Mouse (Mus musculus): ENCODE results near the gene Glul. TPM values are rescaled to one million over a fixed set of nuclear protein-coding genes. Genes with fewer than 3 reads are reported as not detected.

Glul gene
- polyA plus RNA-seq, 1 experiment = 474 TPM

GRCm38 (mm10) chr1:153905884-153906283 is 6.1 kb downstream of the Glul start:
- Histone ChIP-seq H3K4me1 (ENCODE audit: control insufficient read depth, insufficient read depth, low read length) (peaks cover 20% of the 10 kb centered on the region), H3K27ac (ENCODE audit: insufficient read depth, low read depth, low read length) (no peak overlapping the region), H3K4me3 (ENCODE audit: insufficient read depth, low read depth, low read length) (no peak overlapping the region)
- WGBS = 75% methylated on average over 3 of the region's 3 CpGs
- TF ChIP-seq CTCF (IDR thresholded peaks at IDR 0.05; ENCODE audit: insufficient read depth, low read depth, low read length) (no peak), POLR2A (IDR thresholded peaks at IDR 0.05; ENCODE audit: insufficient read depth, low read depth, low read length) (no peak)

GRCm38 (mm10) chr1:153908208-153908607 is 8.5 kb downstream of the Glul start:
- H3K4me1 ChIP-seq (ENCODE audit: control insufficient read depth, insufficient read depth, low read length) = peaks cover 11% of the 10 kb centered on the region
- peak overlapping the region; percentile 10; the same call in 1 of the 2 replicates for H3K27ac ChIP-seq (ENCODE audit: insufficient read depth, low read depth, low read length)
- no peak for TF ChIP-seq CTCF (IDR thresholded peaks at IDR 0.05; ENCODE audit: insufficient read depth, low read depth, low read length)
- no peak for TF ChIP-seq POLR2A (IDR thresholded peaks at IDR 0.05; ENCODE audit: insufficient read depth, low read depth, low read length)
- WGBS = 58% methylated on average over 6 of the region's 6 CpGs
- no peak overlapping the region for H3K4me3 ChIP-seq (ENCODE audit: insufficient read depth, low read depth, low read length)

GRCm38 (mm10) chr1:153908741-153909140 is 9.0 kb downstream of the Glul start:
- Histone ChIP-seq H3K27ac (ENCODE audit: insufficient read depth, low read depth, low read length) (no peak overlapping the region), H3K4me3 (ENCODE audit: insufficient read depth, low read depth, low read length) (no peak overlapping the region), H3K4me1 (ENCODE audit: control insufficient read depth, insufficient read depth, low read length) (peaks cover 11% of the 10 kb centered on the region)
- WGBS = 88% methylated on average over 4 of the region's 4 CpGs
- TF ChIP-seq CTCF (IDR thresholded peaks at IDR 0.05; ENCODE audit: insufficient read depth, low read depth, low read length) (no peak), POLR2A (IDR thresholded peaks at IDR 0.05; ENCODE audit: insufficient read depth, low read depth, low read length) (no peak)

GRCm38 (mm10) chr1:153909213-153909962 is 9.6 kb downstream of the Glul start:
- H3K4me1 ChIP-seq (ENCODE audit: control insufficient read depth, insufficient read depth, low read length) = peaks cover 11% of the 10 kb centered on the region
- TF ChIP-seq POLR2A (IDR thresholded peaks at IDR 0.05; ENCODE audit: insufficient read depth, low read depth, low read length) (no peak), CTCF (IDR thresholded peaks at IDR 0.05; ENCODE audit: insufficient read depth, low read depth, low read length) (no peak)
- H3K27ac ChIP-seq (ENCODE audit: insufficient read depth, low read depth, low read length) = no peak overlapping the region
- no peak overlapping the region for H3K4me3 ChIP-seq (ENCODE audit: insufficient read depth, low read depth, low read length)
- 58% methylated on average over 10 of the region's 10 CpGs for WGBS

GRCm38 (mm10) chr1:153909963-153910291 is 10.2 kb downstream of the Glul start:
- H3K27ac ChIP-seq (ENCODE audit: insufficient read depth, low read depth, low read length) = no peak overlapping the region
- TF ChIP-seq CTCF (IDR thresholded peaks at IDR 0.05; ENCODE audit: insufficient read depth, low read depth, low read length) = no peak
- TF ChIP-seq POLR2A (IDR thresholded peaks at IDR 0.05; ENCODE audit: insufficient read depth, low read depth, low read length) = no peak
- peaks cover 10% of the 10 kb centered on the region for H3K4me1 ChIP-seq (ENCODE audit: control insufficient read depth, insufficient read depth, low read length)
- H3K4me3 ChIP-seq (ENCODE audit: insufficient read depth, low read depth, low read length) = no peak overlapping the region
- 74% methylated on average over 9 of the region's 9 CpGs for WGBS

GRCm38 (mm10) chr1:153910423-153910822 is 10.7 kb downstream of the Glul start:
- peaks cover 9% of the 10 kb centered on the region for H3K4me1 ChIP-seq (ENCODE audit: control insufficient read depth, insufficient read depth, low read length)
- TF ChIP-seq CTCF (IDR thresholded peaks at IDR 0.05; ENCODE audit: insufficient read depth, low read depth, low read length) (no peak), POLR2A (IDR thresholded peaks at IDR 0.05; ENCODE audit: insufficient read depth, low read depth, low read length) (no peak)
- no peak overlapping the region for H3K27ac ChIP-seq (ENCODE audit: insufficient read depth, low read depth, low read length)

GRCm38 (mm10) chr1:153911276-153911795 is 11.6 kb downstream of the Glul start:
- Histone ChIP-seq H3K4me1 (ENCODE audit: control insufficient read depth, insufficient read depth, low read length) (peaks cover 9% of the 10 kb centered on the region), H3K27ac (ENCODE audit: insufficient read depth, low read depth, low read length) (no peak overlapping the region), H3K4me3 (ENCODE audit: insufficient read depth, low read depth, low read length) (no peak overlapping the region)
- TF ChIP-seq POLR2A (IDR thresholded peaks at IDR 0.05; ENCODE audit: insufficient read depth, low read depth, low read length) (no peak), CTCF (IDR thresholded peaks at IDR 0.05; ENCODE audit: insufficient read depth, low read depth, low read length) (no peak)
- 85% methylated on average over 6 of the region's 6 CpGs for WGBS

More at GRCm38 (mm10) chr1:153910423-153910822, 10.7 kb downstream of the Glul start:
- 71% methylated on average over 5 of the region's 5 CpGs for WGBS
- no peak overlapping the region for H3K4me3 ChIP-seq (ENCODE audit: insufficient read depth, low read depth, low read length)

- Histone ChIP-seq H3K4me3 (ENCODE audit: insufficient read depth, low read depth, low read length) (no peak overlapping the region), H3K27ac (ENCODE audit: insufficient read depth, low read depth, low read length) (peak overlapping the region; percentile 2; the same call in 1 of the 2 replicates), H3K4me1 (ENCODE audit: control insufficient read depth, insufficient read depth, low read length) (peaks cover under 1% of the 10 kb centered on the region; the same call in 1 of the 2 replicates)
- TF ChIP-seq POLR2A (IDR thresholded peaks at IDR 0.05; ENCODE audit: insufficient read depth, low read depth, low read length) (no peak), CTCF (IDR thresholded peaks at IDR 0.05; ENCODE audit: insufficient read depth, low read depth, low read length) (no peak)
- 45% methylated on average over 3 of the region's 3 CpGs for WGBS
These were observed 14.1 kb downstream of the Glul start for GRCm38 (mm10) chr1:153913869-153914268.

- peaks cover 6% of the 10 kb centered on the region for H3K4me1 ChIP-seq (ENCODE audit: control insufficient read depth, insufficient read depth, low read length)
- TF ChIP-seq POLR2A (IDR thresholded peaks at IDR 0.05; ENCODE audit: insufficient read depth, low read depth, low read length) (no peak), CTCF (IDR thresholded peaks at IDR 0.05; ENCODE audit: insufficient read depth, low read depth, low read length) (no peak)
- H3K4me3 ChIP-seq (ENCODE audit: insufficient read depth, low read depth, low read length) = no peak overlapping the region
- WGBS = 72% methylated on average over 3 of the region's 3 CpGs
- H3K27ac ChIP-seq (ENCODE audit: insufficient read depth, low read depth, low read length) = no peak overlapping the region
These were observed 18.9 kb downstream of the Glul start for GRCm38 (mm10) chr1:153918521-153919206.

All from olfactory bulb, adult 2 months (tissue).